10 mouse cellular contexts compared by ENCODE assay signal in genomic region chr11:44806589-44806988, GRCm38 (mm10).
A peak's percentile ranks its signal among the peaks of the same experiment; 100 is the strongest.
DNase-seq lines count a peak whose midpoint lies in the region; ATAC-seq and TF ChIP-seq lines count a peak whose summit lies in the region.
"Had no signal": no experiment of that assay in that cellular context is flagged by ENCODE, and none has a peak within 500 bp of the region (broad histone marks: within the 10 kb centered on the region; RNA-seq: fewer than 3 reads in every experiment).

No protein-coding gene starts in this region.

- no peak for TF ChIP-seq CTCF in cerebellum, adult 2 months (IDR thresholded peaks at IDR 0.05; ENCODE audit: borderline replicate concordance, insufficient read depth, low read depth, low read length)

- intact Hi-C loops in heart, postnatal 14 days (cut with DNase I): no loop called here

- peak; percentile 75 for ATAC-seq in hindbrain, embryonic 12.5 days (ENCODE audit: low FRiP score)
- ATAC-seq in midbrain, embryonic 12.5 days (ENCODE audit: low FRiP score, low read depth): peak; percentile 47; the same call in 1 of the 2 replicates
- no peak for ATAC-seq in activated CD4-positive, CD25-positive, alpha-beta regulatory T cell, adult 4 months
- ATAC-seq in kidney, embryonic 14.5 days (ENCODE audit: low FRiP score, low TSS enrichment): no peak

- H3K27ac ChIP-seq in cerebellum, adult 2 months (ENCODE audit: insufficient read depth, low read length): no peak overlapping the region
- H3K27ac ChIP-seq in hindbrain, embryonic 12.5 days: peak overlapping the region; percentile 62
- H3K27ac ChIP-seq in midbrain, embryonic 12.5 days (replicated peaks): peak overlapping the region; percentile 17; the same call in 1 of the 2 replicates
- H3K27ac ChIP-seq in kidney, embryonic 14.5 days (ENCODE audit: low read depth, low read length): no peak overlapping the region
- H3K27ac ChIP-seq: left cerebral cortex, adult 2 months had no signal

- peak; percentile 17 for DNase-seq in ES-CJ7 (ENCODE audit: low read depth, low spot score)
- DNase-seq in cerebellum, adult 2 months: peak; percentile 74 to 87
- no peak for DNase-seq in heart, postnatal 14 days
- DNase-seq in spleen, adult 12 weeks (ENCODE audit: low spot score): no peak

- peak overlapping the region; percentile 22 for H3K4me2 ChIP-seq in hindbrain, embryonic 12.5 days (replicated peaks)
- H3K4me2 ChIP-seq in midbrain, embryonic 12.5 days (replicated peaks): no peak overlapping the region
- no peak overlapping the region for H3K4me2 ChIP-seq in kidney, embryonic 14.5 days (replicated peaks; ENCODE audit: low read depth, low read length)

- WGBS in cerebellum, adult 2 months: 1% methylated on average over 11 of the region's 11 CpGs
- WGBS in hindbrain, embryonic 12.5 days: 10% methylated on average over 11 of the region's 11 CpGs
- 17% methylated on average over 11 of the region's 11 CpGs for WGBS in midbrain, embryonic 12.5 days
- 13% methylated on average over 11 of the region's 11 CpGs for WGBS in kidney, embryonic 14.5 days

- no peak for TF ChIP-seq POLR2A in cerebellum, adult 2 months (IDR thresholded peaks at IDR 0.05; ENCODE audit: borderline replicate concordance, insufficient read depth, low read length)

- no peaks in the 10 kb centered on the region for H3K9me3 ChIP-seq in hindbrain, embryonic 12.5 days (replicated peaks)
- H3K9me3 ChIP-seq in midbrain, embryonic 12.5 days: no peaks in the 10 kb centered on the region
- no peaks in the 10 kb centered on the region for H3K9me3 ChIP-seq in kidney, embryonic 14.5 days (ENCODE audit: control insufficient read depth, low read length)
- H3K9me3 ChIP-seq: G1E had no signal

- peak overlapping the region; percentile 4 for H3K4me3 ChIP-seq in cerebellum, adult 2 months (replicated peaks; ENCODE audit: insufficient read depth, low read depth, low read length)
- no peak overlapping the region for H3K4me3 ChIP-seq in hindbrain, embryonic 12.5 days
- no peak overlapping the region for H3K4me3 ChIP-seq in midbrain, embryonic 12.5 days
- H3K4me3 ChIP-seq in kidney, embryonic 14.5 days (ENCODE audit: low read length): no peak overlapping the region
- H3K4me3 ChIP-seq: left cerebral cortex, adult 2 months had no signal

- no peaks in the 10 kb centered on the region for H3K27me3 ChIP-seq in cerebellum, adult 2 months (ENCODE audit: control insufficient read depth, insufficient read depth, low read length)
- no peaks in the 10 kb centered on the region for H3K27me3 ChIP-seq in hindbrain, embryonic 12.5 days
- H3K27me3 ChIP-seq in midbrain, embryonic 12.5 days: no peaks in the 10 kb centered on the region
- H3K27me3 ChIP-seq in kidney, embryonic 14.5 days (ENCODE audit: control insufficient read depth, insufficient read depth, low read length): no peaks in the 10 kb centered on the region

- no peaks in the 10 kb centered on the region for H3K36me3 ChIP-seq in hindbrain, embryonic 12.5 days
- no peaks in the 10 kb centered on the region for H3K36me3 ChIP-seq in midbrain, embryonic 12.5 days
- no peaks in the 10 kb centered on the region for H3K36me3 ChIP-seq in kidney, embryonic 14.5 days (ENCODE audit: control insufficient read depth, insufficient read depth, low read length)
- H3K36me3 ChIP-seq: G1E had no signal

- H3K9ac ChIP-seq in hindbrain, embryonic 12.5 days: peak overlapping the region; percentile 18; the same call in 1 of the 2 replicates
- H3K9ac ChIP-seq in midbrain, embryonic 12.5 days (replicated peaks): no peak overlapping the region
- H3K9ac ChIP-seq in kidney, embryonic 14.5 days (ENCODE audit: low read depth, low read length): no peak overlapping the region

- no peaks in the 10 kb centered on the region; the same call in 1 of the 2 replicates for H3K4me1 ChIP-seq in cerebellum, adult 2 months (ENCODE audit: control insufficient read depth, insufficient read depth, low read length)
- H3K4me1 ChIP-seq in hindbrain, embryonic 12.5 days: peaks cover 28% of the 10 kb centered on the region
- peaks cover 9% of the 10 kb centered on the region; the same call in 1 of the 2 replicates for H3K4me1 ChIP-seq in midbrain, embryonic 12.5 days
- H3K4me1 ChIP-seq in kidney, embryonic 14.5 days (ENCODE audit: control insufficient read depth, insufficient read depth, low read length): peaks cover 4% of the 10 kb centered on the region; the same call in 1 of the 2 replicates

Comparison
In these comparisons a context has a peak if more than half of its experiments do, and no peak if none do; other contexts are left out.
1. DNase-seq: peak in ES-CJ7 (single experiment) and cerebellum, adult 2 months (2 of 2); none in heart, postnatal 14 days (0 of 2) and spleen, adult 12 weeks (single experiment).
2. H3K27ac ChIP-seq: peak in hindbrain, embryonic 12.5 days (single experiment) and midbrain, embryonic 12.5 days (single experiment); none in cerebellum, adult 2 months (single experiment) and kidney, embryonic 14.5 days (single experiment).
3. ATAC-seq: peak in hindbrain, embryonic 12.5 days (single experiment) and midbrain, embryonic 12.5 days (single experiment); none in activated CD4-positive, CD25-positive, alpha-beta regulatory T cell, adult 4 months (single experiment) and kidney, embryonic 14.5 days (single experiment).